Mouse (Mus musculus) G1E (cell line): ENCODE measurements around the gene Tmem230. TPM values are rescaled to one million over a fixed set of nuclear protein-coding genes. Genes with fewer than 3 reads are reported as not detected.

Experiments used
- ATAC-seq: 2 replicates; pipeline ENCODE4 v1.8.0; 2016; ENCODE audit warnings: mild to moderate bottlenecking; ENCODE audit not compliant: insufficient number of reproducible peaks, poor library complexity, low FRiP score, severe bottlenecking; ENCODE audit errors: extremely low read depth
- DNase-seq: peaks from one replicate; pipeline ENCODE4 v3.0.0; 2012; ENCODE audit warnings: low spot score
- H3K27me3 ChIP-seq: 2 replicates; pipeline ENCODE4 v1.6.1; 2012; ENCODE audit warnings: mild to moderate bottlenecking, low read length, inconsistent platforms; ENCODE audit not compliant: insufficient read depth
- H3K36me3 ChIP-seq: replicated peaks from 2 replicates; pipeline ENCODE3; 2012; ENCODE audit warnings: mild to moderate bottlenecking, inconsistent platforms
- H3K4me1 ChIP-seq: 2 replicates; pipeline ENCODE4 v1.6.1; 2012; ENCODE audit warnings: low read depth, low read length, inconsistent platforms, mixed read lengths; ENCODE audit not compliant: insufficient read depth
- H3K4me3 ChIP-seq: 2 replicates; pipeline ENCODE4 v1.5.1; 2012; ENCODE audit warnings: low read depth, mild to moderate bottlenecking, inconsistent platforms, low read length, moderate library complexity, mixed read lengths
- H3K9me3 ChIP-seq: replicated peaks from 2 replicates; pipeline ENCODE4 v1.6.1; 2012; ENCODE audit warnings: inconsistent platforms
- CTCF ChIP-seq: IDR thresholded peaks from 2 replicates; pipeline ENCODE4 v1.5.1; 2012; ENCODE audit warnings: low read depth, low read length, inconsistent platforms, mixed read lengths
- GATA1 ChIP-seq: IDR thresholded peaks from 2 replicates; pipeline ENCODE4 v1.6.1; 2012; ENCODE audit warnings: borderline replicate concordance, low read length, inconsistent platforms, mixed read lengths
- GATA2 ChIP-seq: IDR thresholded peaks from 2 replicates; pipeline ENCODE4 v1.6.1; 2012; ENCODE audit warnings: low read depth, low read length, inconsistent platforms, borderline replicate concordance
- POLR2AphosphoS5 ChIP-seq: IDR thresholded peaks from 2 replicates; pipeline ENCODE4 v1.6.1; 2012; ENCODE audit warnings: low read depth, low read length, inconsistent platforms; ENCODE audit not compliant: insufficient replicate concordance
- TAL1 ChIP-seq: conservative IDR thresholded peaks from 2 replicates; pipeline ENCODE4 v1.6.1; 2012; ENCODE audit warnings: low read depth, low read length, inconsistent platforms, mixed read lengths
- polyA plus RNA-seq: library from polyadenylated mRNA; stranded (reverse); fragments of >175 nt; gene quantifications from 2 replicates; pipeline ENCODE4 v1.2.3, GENCODE M21; 2012
- total RNA-seq, 2 experiments: library from RNA; stranded (forward) in 1 of 2; stranded (reverse) in 1 of 2; fragments of 200-1000 nt in 1 of 2; fragments of >200 nt in 1 of 2; fragmentation: Nextera tagmentation in 1 of 2; gene quantifications; 2 replicates each; pipeline ENCODE4 v1.2.3; 2014 to 2017

Tmem230 gene
- total and polyA plus RNA-seq, 3 experiments = 37.1 to 113 (median 41.6) TPM

GRCm38 (mm10) chr2:132275527-132275926 lies 27.9 kb upstream of the Tmem230 start:
- H3K27me3 ChIP-seq = no peaks in the 10 kb centered on the region
- H3K36me3 ChIP-seq = peaks cover 39% of the 10 kb centered on the region
- H3K4me1 ChIP-seq = no peaks in the 10 kb centered on the region; the same call in 1 of the 2 replicates
- no peaks in the 10 kb centered on the region for H3K9me3 ChIP-seq
- no peak overlapping the region for H3K4me3 ChIP-seq
- no peak for TF ChIP-seq POLR2AphosphoS5
- no peak for TF ChIP-seq CTCF
- TF ChIP-seq TAL1 = no peak
- no peak for TF ChIP-seq GATA1
- no peak for TF ChIP-seq GATA2
- no peak for DNase-seq
- no peak for ATAC-seq

DNA sequence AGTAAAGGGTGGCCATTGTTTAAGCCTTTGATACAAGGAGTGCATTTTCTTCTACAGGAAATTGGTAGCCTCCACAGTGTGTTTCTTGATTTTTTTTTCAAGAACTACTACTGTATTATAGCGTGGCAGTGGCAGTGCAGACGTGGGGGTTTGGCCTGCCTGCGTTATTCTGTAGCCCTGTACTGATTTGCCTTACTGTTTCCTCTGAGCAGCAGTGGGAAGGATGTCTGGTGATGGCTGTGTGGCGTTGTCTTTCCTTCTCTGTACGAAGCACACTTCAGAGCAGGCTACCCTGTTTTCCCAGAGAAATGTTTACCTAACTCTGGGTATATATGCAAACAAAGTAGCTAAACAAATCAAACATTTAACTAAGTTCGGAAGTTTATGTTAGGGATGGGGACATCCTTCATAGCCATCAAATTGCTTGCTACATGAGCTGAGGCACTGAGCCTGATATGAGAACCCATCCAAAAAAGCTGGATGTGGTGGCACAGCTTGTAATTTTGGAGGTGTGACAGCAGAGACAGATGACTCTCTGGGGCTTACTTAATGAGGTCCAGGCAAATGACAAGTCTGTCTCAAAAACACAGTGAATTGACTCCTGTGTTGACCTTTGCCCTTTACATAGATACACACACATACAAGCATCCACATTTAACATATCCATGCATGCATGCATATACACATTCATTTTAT lies 25.2 kb upstream of the Tmem230 start:
- no peak overlapping the region for H3K4me3 ChIP-seq
- H3K9me3 ChIP-seq = no peaks in the 10 kb centered on the region
- peaks cover 8% of the 10 kb centered on the region for H3K4me1 ChIP-seq
- ATAC-seq = no peak
- TF ChIP-seq TAL1 (no peak), CTCF (no peak), GATA2 (no peak), GATA1 (no peak), POLR2AphosphoS5 (no peak)
- no peaks in the 10 kb centered on the region for H3K27me3 ChIP-seq
- no peak for DNase-seq
- H3K36me3 ChIP-seq = peaks cover 22% of the 10 kb centered on the region

DNA sequence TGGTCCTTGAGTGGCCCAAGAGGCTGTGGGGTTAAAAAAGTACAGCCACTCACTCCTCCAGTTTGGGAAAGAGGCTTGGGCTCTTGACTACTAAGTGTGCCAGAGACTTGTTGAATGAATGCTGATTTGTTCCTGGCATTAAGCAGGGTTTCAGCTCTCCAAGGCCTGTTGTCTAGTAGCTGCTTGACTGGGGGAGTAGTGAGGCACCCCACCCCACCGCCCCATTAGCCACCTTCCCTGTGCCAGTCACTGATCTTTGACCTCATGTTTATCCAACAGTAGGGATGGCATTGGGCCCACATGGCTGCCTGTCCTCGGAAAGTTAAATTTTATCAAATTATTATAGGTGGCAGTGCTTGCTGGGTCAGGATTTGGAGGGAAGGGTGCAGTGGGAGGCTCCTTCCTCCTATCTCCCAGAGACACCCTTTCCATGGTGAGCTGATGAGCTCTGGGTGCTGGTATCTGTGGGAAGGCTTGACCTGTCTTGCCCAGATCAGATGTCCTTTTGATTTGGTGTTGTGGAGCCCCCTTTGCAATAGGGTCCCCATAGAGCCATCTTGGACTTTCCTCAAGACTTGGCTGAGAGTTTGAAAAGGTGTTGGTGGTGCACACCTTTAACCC lies 22.8 kb upstream of the Tmem230 start:
- Histone ChIP-seq H3K4me3 (no peak overlapping the region), H3K27me3 (no peaks in the 10 kb centered on the region), H3K36me3 (peaks cover 11% of the 10 kb centered on the region), H3K9me3 (no peaks in the 10 kb centered on the region), H3K4me1 (peaks cover 11% of the 10 kb centered on the region)
- TF ChIP-seq CTCF = no peak
- TF ChIP-seq GATA2 = no peak
- TF ChIP-seq POLR2AphosphoS5 = no peak
- TF ChIP-seq GATA1 = no peak
- TF ChIP-seq TAL1 = no peak
- ATAC-seq = no peak
- DNase-seq = no peak

GRCm38 (mm10) chr2:132269217-132269616 lies 21.6 kb upstream of the Tmem230 start:
- ATAC-seq = peak; percentile 96
- peaks cover 23% of the 10 kb centered on the region for H3K4me1 ChIP-seq
- no peak overlapping the region for H3K4me3 ChIP-seq
- TF ChIP-seq CTCF = no peak
- TF ChIP-seq GATA1 = no peak
- TF ChIP-seq POLR2AphosphoS5 = no peak
- TF ChIP-seq GATA2 = no peak
- no peak for TF ChIP-seq TAL1
- H3K27me3 ChIP-seq = no peaks in the 10 kb centered on the region
- H3K9me3 ChIP-seq = no peaks in the 10 kb centered on the region
- peaks cover 11% of the 10 kb centered on the region for H3K36me3 ChIP-seq
- peak; percentile 27 for DNase-seq

- Histone ChIP-seq H3K27me3 (no peaks in the 10 kb centered on the region), H3K9me3 (no peaks in the 10 kb centered on the region), H3K4me3 (no peak overlapping the region), H3K4me1 (peaks cover 42% of the 10 kb centered on the region), H3K36me3 (peaks cover 3% of the 10 kb centered on the region)
- ATAC-seq = no peak
- TF ChIP-seq TAL1 (no peak), POLR2AphosphoS5 (no peak), GATA1 (no peak), GATA2 (no peak), CTCF (no peak)
- no peak for DNase-seq
These were observed 18.5 kb upstream of the Tmem230 start for GRCm38 (mm10) chr2:132266086-132266485.

- Histone ChIP-seq H3K9me3 (no peaks in the 10 kb centered on the region), H3K27me3 (no peaks in the 10 kb centered on the region), H3K36me3 (peaks cover 2% of the 10 kb centered on the region), H3K4me3 (no peak overlapping the region), H3K4me1 (peaks cover 40% of the 10 kb centered on the region)
- TF ChIP-seq POLR2AphosphoS5 = no peak
- TF ChIP-seq GATA2 = no peak
- TF ChIP-seq TAL1 = no peak
- no peak for TF ChIP-seq GATA1
- DNase-seq = no peak
- no peak for ATAC-seq
These were observed 17.6 kb upstream of the Tmem230 start for GRCm38 (mm10) chr2:132265196-132265595.
